Comparison of ENCODE assay signal across 21 mouse cellular contexts in the genomic region with DNA sequence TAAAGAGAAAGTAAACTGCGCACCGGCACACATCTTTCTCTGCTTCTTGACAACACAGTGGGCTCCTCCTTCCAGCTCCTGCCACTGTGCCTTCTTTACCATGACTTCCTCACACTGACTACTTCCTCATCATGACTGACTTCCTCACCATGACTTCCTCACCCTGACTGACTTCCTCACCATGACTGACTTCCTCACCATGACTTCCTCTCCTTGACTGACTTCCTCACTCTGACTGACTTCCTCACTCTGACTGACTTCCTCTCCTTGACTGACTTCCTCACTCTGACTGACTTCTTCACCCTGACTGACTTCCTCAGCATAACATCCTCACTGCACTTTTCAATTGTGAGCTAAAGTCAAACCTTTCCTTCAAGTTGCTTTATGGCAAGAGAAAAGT.
DNase-seq lines count a peak whose midpoint lies in the region; ATAC-seq and TF ChIP-seq lines count a peak whose summit lies in the region.
"Had no signal": no experiment of that assay in that cellular context is flagged by ENCODE, and none has a peak within 500 bp of the region (broad histone marks: within the 10 kb centered on the region; RNA-seq: fewer than 3 reads in every experiment).

No protein-coding gene starts in this region.

- H3K4me3 ChIP-seq in liver, postnatal 0 days (ENCODE audit: low read depth, low read length), result no peak overlapping the region
- H3K4me3 ChIP-seq in liver, embryonic 12.5 days, result no peak overlapping the region
- peak overlapping the region; percentile 56 for H3K4me3 ChIP-seq in megakaryocyte, embryonic 14.5 days (replicated peaks)
- H3K4me3 ChIP-seq: embryonic facial prominence, embryonic 13.5 days; forebrain, embryonic 12.5 days; heart, embryonic 13.5 days; hindbrain, embryonic 13.5 days had no signal

- H3K27ac ChIP-seq in liver, postnatal 0 days (ENCODE audit: low read depth), result no peak overlapping the region
- H3K27ac ChIP-seq in liver, embryonic 12.5 days, result no peak overlapping the region
- H3K27ac ChIP-seq: embryonic facial prominence, embryonic 13.5 days; forebrain, embryonic 12.5 days; heart, embryonic 13.5 days; hindbrain, embryonic 13.5 days; hindbrain, postnatal 0 days had no signal

- no peak overlapping the region for H3K9ac ChIP-seq in liver, postnatal 0 days (replicated peaks)
- no peak overlapping the region for H3K9ac ChIP-seq in liver, embryonic 12.5 days
- H3K9ac ChIP-seq: embryonic facial prominence, embryonic 13.5 days; forebrain, embryonic 12.5 days; heart, embryonic 13.5 days; hindbrain, embryonic 13.5 days had no signal

- peak; percentile 49 for ATAC-seq in liver, postnatal 0 days
- ATAC-seq in liver, embryonic 12.5 days, result no peak; the same call in 1 of the 2 replicates
- ATAC-seq in common myeloid progenitor, adult 5-6 weeks (replicated peaks; ENCODE audit: low read depth, poor library complexity, severe bottlenecking), result peak; percentile 91
- ATAC-seq: forebrain, embryonic 16.5 days; hindbrain, postnatal 0 days had no signal

- no peak for DNase-seq in liver, postnatal 0 days
- DNase-seq in splenic B cell, adult 2 months (ENCODE audit: low read depth, low spot score), result peak; percentile 4
- no peak for DNase-seq in left cerebral cortex, adult 9 months (ENCODE audit: low spot score in 2 of 2)
- DNase-seq in frontal cortex, adult 2 months (ENCODE audit: extremely low spot score in 1 of 2, low spot score in 1 of 2), result no peak
- no peak for DNase-seq in right cerebral cortex, postnatal 36 days (ENCODE audit: low spot score in 2 of 2)
- DNase-seq: adrenal gland, postnatal 10 days; cerebellum, adult 11-12 months; cerebellum, adult 9-10 months; cerebellum, postnatal 25 days; gastrocnemius, postnatal 25 days; heart, adult 11 months; heart, postnatal 36 days had no signal

- H3K4me2 ChIP-seq in liver, postnatal 0 days (ENCODE audit: low read depth, low read length), result no peak overlapping the region
- H3K4me2 ChIP-seq in liver, embryonic 12.5 days, result no peak overlapping the region
- H3K4me2 ChIP-seq: embryonic facial prominence, embryonic 13.5 days; forebrain, embryonic 12.5 days; heart, embryonic 13.5 days; hindbrain, embryonic 13.5 days had no signal

- TF ChIP-seq EP300 in liver, postnatal 0 days (IDR thresholded peaks at IDR 0.05; ENCODE audit: low read depth), result no peak

- no peak for TF ChIP-seq CTCF in liver, postnatal 0 days (IDR thresholded peaks at IDR 0.05; ENCODE audit: low read depth)

- H3K27me3 ChIP-seq in liver, postnatal 0 days (ENCODE audit: insufficient read depth, low read length), result no peaks in the 10 kb centered on the region
- no peaks in the 10 kb centered on the region for H3K27me3 ChIP-seq in liver, embryonic 12.5 days (replicated peaks)
- H3K27me3 ChIP-seq in megakaryocyte, embryonic 14.5 days (replicated peaks), result no peaks in the 10 kb centered on the region
- no peaks in the 10 kb centered on the region for H3K27me3 ChIP-seq in splenic B cell, adult 2 months (ENCODE audit: control insufficient read depth, insufficient read depth, low read length, poor library complexity, severe bottlenecking)
- H3K27me3 ChIP-seq: embryonic facial prominence, embryonic 13.5 days; forebrain, embryonic 12.5 days; heart, embryonic 13.5 days; hindbrain, embryonic 13.5 days had no signal

- H3K36me3 ChIP-seq in liver, postnatal 0 days (replicated peaks; ENCODE audit: insufficient read depth, low read length), result no peaks in the 10 kb centered on the region
- no peaks in the 10 kb centered on the region for H3K36me3 ChIP-seq in liver, embryonic 12.5 days
- H3K36me3 ChIP-seq in megakaryocyte, embryonic 14.5 days (replicated peaks; ENCODE audit: low read length), result no peaks in the 10 kb centered on the region
- no peaks in the 10 kb centered on the region for H3K36me3 ChIP-seq in splenic B cell, adult 2 months (ENCODE audit: control insufficient read depth, insufficient read depth, low read length, poor library complexity, severe bottlenecking)
- H3K36me3 ChIP-seq: embryonic facial prominence, embryonic 13.5 days; forebrain, embryonic 12.5 days; heart, embryonic 13.5 days; hindbrain, embryonic 13.5 days had no signal

- no peaks in the 10 kb centered on the region for H3K9me3 ChIP-seq in liver, postnatal 0 days (ENCODE audit: low read length)
- H3K9me3 ChIP-seq in liver, embryonic 12.5 days (replicated peaks), result no peaks in the 10 kb centered on the region
- peaks cover 4% of the 10 kb centered on the region; the same call in 1 of the 2 replicates for H3K9me3 ChIP-seq in megakaryocyte, embryonic 14.5 days
- H3K9me3 ChIP-seq: embryonic facial prominence, embryonic 13.5 days; forebrain, embryonic 12.5 days; hindbrain, embryonic 13.5 days had no signal

- H3K4me1 ChIP-seq in liver, postnatal 0 days (ENCODE audit: insufficient read depth), result no peaks in the 10 kb centered on the region
- no peaks in the 10 kb centered on the region for H3K4me1 ChIP-seq in liver, embryonic 12.5 days
- H3K4me1 ChIP-seq in megakaryocyte, embryonic 14.5 days, result no peaks in the 10 kb centered on the region
- H3K4me1 ChIP-seq: embryonic facial prominence, embryonic 13.5 days; forebrain, embryonic 12.5 days; heart, embryonic 13.5 days; hindbrain, embryonic 13.5 days had no signal

- 71% methylated on average over 2 of the region's 2 CpGs for WGBS in liver, postnatal 0 days (ENCODE audit: insufficient replicate concordance)
- WGBS in liver, embryonic 12.5 days (ENCODE audit: insufficient replicate concordance), result 86% methylated on average over 2 of the region's 2 CpGs
